Mouse (Mus musculus) stomach, embryonic 14.5 days (tissue): ENCODE measurements around the gene Olfr709-ps1. TPM values are rescaled to one million over a fixed set of nuclear protein-coding genes. Genes with fewer than 3 reads are reported as not detected.
"Not testable (repeated sequence)": the region's sequence is repeated elsewhere in the genome, so short reads cannot be mapped to it uniquely, and the experiment has no call there.

Experiments used
- ATAC-seq: fragments of 200-750 bp; cut with Nextera tagmentation; 2 replicates; pipeline ENCODE4 v1.8.0; 2017; ENCODE audit warnings: low read depth, moderate TSS enrichment; ENCODE audit not compliant: insufficient number of reproducible peaks, insufficient read depth, low FRiP score
- H3K27ac ChIP-seq: fragments of 300-500 bp; sonication (generic); 2 replicates; pipeline ENCODE4 v1.5.1; 2014; ENCODE audit warnings: mild to moderate bottlenecking, low read length, moderate library complexity, mixed read lengths
- H3K27me3 ChIP-seq: fragments of 300-500 bp; sonication (generic); 2 replicates; pipeline ENCODE4 v1.6.1; 2014; ENCODE audit warnings: low read length, control low read depth, mixed read lengths; ENCODE audit not compliant: control insufficient read depth, insufficient read depth
- H3K36me3 ChIP-seq: fragments of 300-500 bp; sonication (generic); 2 replicates; pipeline ENCODE4 v1.6.1; 2014; ENCODE audit warnings: mild to moderate bottlenecking, control low read depth, low read length, moderate library complexity, mixed read lengths; ENCODE audit not compliant: control insufficient read depth, insufficient read depth
- H3K4me1 ChIP-seq: fragments of 300-500 bp; sonication (generic); 2 replicates; pipeline ENCODE4 v1.6.1; 2014; ENCODE audit warnings: low read length, control low read depth, mixed read lengths; ENCODE audit not compliant: control insufficient read depth, insufficient read depth
- H3K4me2 ChIP-seq: fragments of 300-500 bp; sonication (generic); replicated peaks from 2 replicates; pipeline ENCODE4 v1.6.1; 2014; ENCODE audit warnings: low read depth, low read length, control low read depth
- H3K4me3 ChIP-seq: fragments of 300-500 bp; sonication (generic); 2 replicates; pipeline ENCODE4 v1.5.1; 2014; ENCODE audit warnings: low read depth, low read length, control low read depth
- H3K9ac ChIP-seq: fragments of 300-500 bp; sonication (generic); replicated peaks from 2 replicates; pipeline ENCODE4 v1.6.1; 2014; ENCODE audit warnings: low read depth, mild to moderate bottlenecking, control low read depth, low read length, moderate library complexity, mixed read lengths
- H3K9me3 ChIP-seq: fragments of 300-500 bp; sonication (generic); 2 replicates; pipeline ENCODE4 v1.6.1; 2016; ENCODE audit warnings: low read depth, low read length, control low read depth; ENCODE audit not compliant: control insufficient read depth
- WGBS: fragments of 180-500 bp; shearing (Covaris S2); extraction: QIAGEN DNeasy Blood & Tissue Kit; methylation state at CpG from one replicate; pipeline ENCODE4 v1.1.7; 2014; 5-methylcytosine and 5-hydroxymethylcytosine counted together
- polyA plus RNA-seq: library from polyadenylated mRNA; unstranded; fragments of >200 nt; fragmentation: Nextera tagmentation; extraction: Ambion mirVana; gene quantifications from 2 replicates; pipeline ENCODE4 v1.2.1, GENCODE M21; 2014

Olfr709-ps1 gene
- polyA plus RNA-seq, result not detected in 2 replicates

- Histone ChIP-seq H3K27ac (no peak within 1 kb of the TSS), H3K27me3 (no peaks in the 10 kb centered on the region), H3K9ac (no peak within 1 kb of the TSS), H3K36me3 (no peaks in the 10 kb centered on the region), H3K4me2 (no peak within 1 kb of the TSS), H3K4me1 (no peaks in the 10 kb centered on the region), H3K4me3 (no peak within 1 kb of the TSS), H3K9me3 (no peaks in the 10 kb centered on the region)
- no peak for ATAC-seq
Measured at GRCm38 (mm10) chr7:106932119-106932518, at the start of gene Olfr709-ps1. Gene Olfr709-ps1 (minus strand): TSS chr7:106932219.

GRCm38 (mm10) chr7:106975353-106975752 lies 43.3 kb upstream of the Olfr709-ps1 start, which contains the start of gene Olfr711:
Gene Olfr711 (minus strand): TSS chr7:106975453.
- 57% methylated on average over 1 of the region's 1 CpGs for WGBS
- H3K27me3 ChIP-seq, result no peaks in the 10 kb centered on the region
- no peak for ATAC-seq
- H3K4me2 ChIP-seq, result no peak within 1 kb of the TSS
- H3K36me3 ChIP-seq, result no peaks in the 10 kb centered on the region
- no peaks in the 10 kb centered on the region for H3K9me3 ChIP-seq
- no peak within 1 kb of the TSS for H3K9ac ChIP-seq
- no peaks in the 10 kb centered on the region for H3K4me1 ChIP-seq
- no peak within 1 kb of the TSS for H3K4me3 ChIP-seq
- H3K27ac ChIP-seq, result no peak within 1 kb of the TSS

GRCm38 (mm10) chr7:106967503-106967902 lies 35.5 kb upstream of the Olfr709-ps1 start:
- not testable (repeated sequence) for H3K4me2 ChIP-seq, H3K4me3 ChIP-seq, H3K27me3 ChIP-seq, H3K9ac ChIP-seq, H3K9me3 ChIP-seq, H3K4me1 ChIP-seq, H3K27ac ChIP-seq, H3K36me3 ChIP-seq, ATAC-seq

GRCm38 (mm10) chr7:106963837-106964236 lies 31.8 kb upstream of the Olfr709-ps1 start, which contains the start of gene Olfr6:
Gene Olfr6 (minus strand): TSS chr7:106963937.
- WGBS, result 81% methylated on average over 1 of the region's 1 CpGs
- no peaks in the 10 kb centered on the region for H3K9me3 ChIP-seq
- no peak for ATAC-seq
- H3K4me1 ChIP-seq, result no peaks in the 10 kb centered on the region
- no peak within 1 kb of the TSS for H3K27ac ChIP-seq
- H3K4me2 ChIP-seq, result no peak within 1 kb of the TSS
- no peak within 1 kb of the TSS for H3K9ac ChIP-seq
- no peaks in the 10 kb centered on the region for H3K27me3 ChIP-seq
- H3K4me3 ChIP-seq, result no peak within 1 kb of the TSS
- H3K36me3 ChIP-seq, result no peaks in the 10 kb centered on the region

- Histone ChIP-seq H3K4me2 (no peak within 1 kb of the TSS), H3K36me3 (no peaks in the 10 kb centered on the region), H3K4me1 (no peaks in the 10 kb centered on the region), H3K9me3 (no peaks in the 10 kb centered on the region), H3K27ac (no peak within 1 kb of the TSS), H3K27me3 (no peaks in the 10 kb centered on the region), H3K4me3 (no peak within 1 kb of the TSS), H3K9ac (no peak within 1 kb of the TSS)
- WGBS, result 79% methylated on average over 3 of the region's 3 CpGs
- ATAC-seq, result no peak
Measured at GRCm38 (mm10) chr7:106948212-106948611, 16.2 kb upstream of the Olfr709-ps1 start, which contains the start of gene Olfr710. Gene Olfr710 (minus strand): TSS chr7:106948312.

GRCm38 (mm10) chr7:106920961-106921360 lies 11.1 kb downstream of the Olfr709-ps1 start:
- not testable (repeated sequence) for H3K9ac ChIP-seq, H3K4me2 ChIP-seq, H3K4me1 ChIP-seq, H3K36me3 ChIP-seq, H3K9me3 ChIP-seq, ATAC-seq, H3K4me3 ChIP-seq, H3K27me3 ChIP-seq, H3K27ac ChIP-seq
- 90% methylated on average over 2 of the region's 7 CpGs for WGBS

- H3K9me3 ChIP-seq, result no peaks in the 10 kb centered on the region
- WGBS, result 66% methylated on average over 2 of the region's 2 CpGs
Measured at GRCm38 (mm10) chr7:106907676-106908075, 24.3 kb downstream of the Olfr709-ps1 start, which contains the start of gene Olfr1532-ps1. Gene Olfr1532-ps1 (plus strand): TSS chr7:106908001.

GRCm38 (mm10) chr7:106901141-106901540 lies 30.9 kb downstream of the Olfr709-ps1 start, which contains the start of gene Olfr707:
Gene Olfr707 (minus strand): TSS chr7:106901241.
- not testable (repeated sequence) for ATAC-seq, H3K9ac ChIP-seq, H3K36me3 ChIP-seq, H3K27me3 ChIP-seq, H3K4me1 ChIP-seq, H3K27ac ChIP-seq, H3K4me2 ChIP-seq, H3K9me3 ChIP-seq, H3K4me3 ChIP-seq
- WGBS, result 80% methylated on average over 3 of the region's 3 CpGs

More at GRCm38 (mm10) chr7:106907676-106908075, 24.3 kb downstream of the Olfr709-ps1 start, which contains the start of gene Olfr1532-ps1:
- Histone ChIP-seq H3K36me3 (no peaks in the 10 kb centered on the region), H3K4me2 (no peak within 1 kb of the TSS), H3K4me1 (no peaks in the 10 kb centered on the region), H3K4me3 (no peak within 1 kb of the TSS), H3K27ac (no peak within 1 kb of the TSS), H3K9ac (no peak within 1 kb of the TSS), H3K27me3 (no peaks in the 10 kb centered on the region)
- no peak for ATAC-seq

GRCm38 (mm10) chr7:106888062-106888461 lies 44.0 kb downstream of the Olfr709-ps1 start, which contains the start of gene Olfr706:
Gene Olfr706 (minus strand): TSS chr7:106888162.
- Histone ChIP-seq H3K9ac (no peak within 1 kb of the TSS), H3K4me3 (no peak within 1 kb of the TSS), H3K4me1 (no peaks in the 10 kb centered on the region), H3K27ac (no peak within 1 kb of the TSS), H3K36me3 (no peaks in the 10 kb centered on the region), H3K9me3 (no peaks in the 10 kb centered on the region), H3K4me2 (no peak within 1 kb of the TSS), H3K27me3 (no peaks in the 10 kb centered on the region)
- no peak for ATAC-seq
- WGBS, result 84% methylated on average over 2 of the region's 2 CpGs
